Comparison of ENCODE assay signal across 9 mouse cellular contexts in genomic region chr4:134937240-134938176, GRCm38 (mm10). TPM values are rescaled to one million over a fixed set of nuclear protein-coding genes. Genes with fewer than 3 reads are reported as not detected.
DNase-seq lines count a peak whose midpoint lies in the region; ATAC-seq and TF ChIP-seq lines count a peak whose summit lies in the region.
"Had no signal": no experiment of that assay in that cellular context is flagged by ENCODE, and none has a peak within 500 bp of the region (broad histone marks: within the 10 kb centered on the region; RNA-seq: fewer than 3 reads in every experiment).

No protein-coding gene starts in this region.

- ATAC-seq in kidney, embryonic 15.5 days (replicated peaks; ENCODE audit: low FRiP score): no peak
- ATAC-seq in erythroid progenitor cell, adult 5-6 weeks (replicated peaks; ENCODE audit: low FRiP score, poor library complexity, severe bottlenecking): no peak

- WGBS in kidney, adult 2 months: 42% methylated on average over 17 of the region's 17 CpGs
- WGBS in kidney, embryonic 15.5 days: 38% methylated on average over 17 of the region's 17 CpGs

- H3K36me3 ChIP-seq in kidney, adult 2 months (ENCODE audit: control insufficient read depth, insufficient read depth, low read length): no peaks in the 10 kb centered on the region; the same call in 1 of the 2 replicates
- H3K36me3 ChIP-seq in kidney, embryonic 15.5 days: peaks cover 53% of the 10 kb centered on the region
- peaks cover 0 to 8% of the 10 kb centered on the region in 2 experiments; a peak in 2 of 4 replicates for H3K36me3 ChIP-seq in MEL (ENCODE audit: control insufficient read depth in 1 of 2, insufficient read depth in 2 of 2, low read length in 2 of 2)

- no peaks in the 10 kb centered on the region; the same call in 1 of the 2 replicates for H3K79me2 ChIP-seq in MEL (ENCODE audit: control insufficient read depth, insufficient read depth, low read length, poor library complexity)

- no peak for TF ChIP-seq CTCF in kidney, adult 2 months (conservative IDR thresholded peaks at IDR 0.05; ENCODE audit: insufficient read depth, insufficient read length, low read depth, low read length)
- TF ChIP-seq CTCF in MEL (IDR thresholded peaks at IDR 0.05 in 2 of 3, conservative IDR thresholded peaks at IDR 0.05 in 1 of 3; ENCODE audit: control insufficient read depth in 1 of 3, insufficient read depth in 1 of 3, low read depth in 2 of 3, low read length in 3 of 3, poor library complexity in 1 of 3, severe bottlenecking in 1 of 3): no peak

- no peaks in the 10 kb centered on the region for H3K27me3 ChIP-seq in kidney, adult 2 months (replicated peaks; ENCODE audit: control insufficient read depth, insufficient read depth, low read length)
- peaks cover 15% of the 10 kb centered on the region for H3K27me3 ChIP-seq in kidney, embryonic 15.5 days
- peaks cover 2 to 3% of the 10 kb centered on the region in 2 experiments; a peak in 2 of 4 replicates for H3K27me3 ChIP-seq in MEL (ENCODE audit: control insufficient read depth in 1 of 2, insufficient read depth in 2 of 2, low read length in 2 of 2)
- H3K27me3 ChIP-seq: neural tube, embryonic 12.5 days had no signal

- no peak overlapping the region for H3K9ac ChIP-seq in kidney, embryonic 15.5 days
- no peak overlapping the region for H3K9ac ChIP-seq in MEL (ENCODE audit: control insufficient read depth, low read depth, low read length, poor library complexity, severe bottlenecking)
- H3K9ac ChIP-seq: neural tube, embryonic 12.5 days had no signal

- H3K4me3 ChIP-seq in kidney, adult 2 months (ENCODE audit: insufficient read depth, low read depth, low read length): no peak overlapping the region
- no peak overlapping the region for H3K4me3 ChIP-seq in kidney, embryonic 15.5 days (replicated peaks)
- H3K4me3 ChIP-seq in MEL (ENCODE audit: control insufficient read depth in 1 of 2, insufficient read depth in 1 of 2, low read depth in 2 of 2, low read length in 2 of 2): no peak overlapping the region
- H3K4me3 ChIP-seq: neural tube, embryonic 12.5 days had no signal

- no peak for TF ChIP-seq POLR2A in kidney, adult 2 months (IDR thresholded peaks at IDR 0.05; ENCODE audit: low read depth, low read length)
- TF ChIP-seq POLR2A in MEL (IDR thresholded peaks at IDR 0.05; ENCODE audit: control insufficient read depth in 1 of 2, insufficient read depth in 1 of 2, low read depth in 1 of 2, low read length in 2 of 2, poor library complexity in 1 of 2): no peak

- H3K4me1 ChIP-seq in kidney, adult 2 months (ENCODE audit: control insufficient read depth, insufficient read depth, low read length): no peaks in the 10 kb centered on the region
- H3K4me1 ChIP-seq in kidney, embryonic 15.5 days: peaks cover 17% of the 10 kb centered on the region
- H3K4me1 ChIP-seq in MEL (ENCODE audit: control insufficient read depth in 1 of 2, insufficient read depth in 2 of 2, low read length in 2 of 2): no peaks in the 10 kb centered on the region
- H3K4me1 ChIP-seq: neural tube, embryonic 12.5 days had no signal

- intact Hi-C loops in heart, postnatal 14 days (cut with DNase I): no loop called here

- no peak overlapping the region for H3K27ac ChIP-seq in kidney, adult 2 months (ENCODE audit: insufficient read depth, low read depth, low read length)
- H3K27ac ChIP-seq in kidney, embryonic 15.5 days: no peak overlapping the region
- no peak overlapping the region for H3K27ac ChIP-seq in MEL (ENCODE audit: control insufficient read depth, low read depth, low read length)
- H3K27ac ChIP-seq: neural tube, embryonic 12.5 days had no signal

- peak; percentile 58 for DNase-seq in kidney, adult 2 months
- DNase-seq in MEL (ENCODE audit: low read depth, low spot score): no peak
- DNase-seq in adrenal gland, postnatal 25 days: peak; percentile 60
- DNase-seq in heart, postnatal 14 days: peak; percentile 46 to 56
- DNase-seq in left cerebral cortex, adult 8-10 months (ENCODE audit: low spot score in 2 of 2): no peak

- no peak overlapping the region for H3K4me2 ChIP-seq in kidney, embryonic 15.5 days
- H3K4me2 ChIP-seq: neural tube, embryonic 12.5 days had no signal

- no peaks in the 10 kb centered on the region for H3K9me3 ChIP-seq in kidney, embryonic 15.5 days (replicated peaks)
- H3K9me3 ChIP-seq in MEL (replicated peaks; ENCODE audit: insufficient read depth, low read length): no peaks in the 10 kb centered on the region
- H3K9me3 ChIP-seq: G1E; neural tube, embryonic 12.5 days had no signal

- no peak for TF ChIP-seq EP300 in MEL (IDR thresholded peaks at IDR 0.05; ENCODE audit: low read depth in 1 of 2, low read length in 2 of 2)

- no peak for TF ChIP-seq RAD21 in MEL (IDR thresholded peaks at IDR 0.05; ENCODE audit: low read depth, low read length)

TF ChIP-seq in MEL, 35 proteins besides CTCF, POLR2A, EP300 and RAD21:
- TF ChIP-seq POLR2AphosphoS2 (IDR thresholded peaks at IDR 0.05; ENCODE audit: low read length) (0 out of 2 replicates have a peak, but pooled peaks have one; percentile 43), MYB (IDR thresholded peaks at IDR 0.05; ENCODE audit: low read depth, low read length) (no peak)

RNA-seq across cellular contexts. Expression of gene Syf2, which starts 6.8 kb away (rescaled TPM):
- polyA plus RNA-seq in kidney, adult 2 months (2012; rRNA removed): 25.5 and 34.3 TPM in 2 replicates
- 82.7 and 83.9 TPM in 2 replicates for polyA plus RNA-seq in kidney, embryonic 15.5 days (2015; fragmentation: Nextera tagmentation; extraction: Ambion mirVana)
- 94.1 and 103 TPM in 2 replicates for total RNA-seq in MEL (2012; rRNA removed)
- polyA plus RNA-seq in MEL (2012; ENCODE audit: insufficient read depth in 1 of 2, insufficient read length in 2 of 2, low read depth in 1 of 2, low replicate concordance in 2 of 2, missing spikeins in 1 of 2): 100 to 1,000 TPM in 1 of 2 experiments, 10 to 100 TPM in 1; 94.6 to 165 TPM
- 109 TPM in 2 replicates for total RNA-seq in adrenal gland, postnatal 25 days (2021)
- total RNA-seq in heart, postnatal 14 days (2021): 10 to 100 TPM; 45.1 to 48.7 TPM
- total RNA-seq in left cerebral cortex, adult 8-10 months (2022): 10 to 100 TPM; 48.4 to 62.7 (median 56.9) TPM
- 66.7 and 95.9 TPM in 2 replicates for total RNA-seq in erythroid progenitor cell, adult 5-6 weeks (2015; ENCODE audit: low replicate concordance)
- 180 and 263 TPM in 2 replicates for total RNA-seq in erythroid progenitor cell, adult 5-6 weeks (2017; ENCODE audit: low replicate concordance)

RNA-seq across cellular contexts. Expression of gene Rsrp1, which starts 14.1 kb away (rescaled TPM):
- polyA plus RNA-seq in kidney, adult 2 months (2012; rRNA removed): 172 and 319 TPM in 2 replicates
- polyA plus RNA-seq in kidney, embryonic 15.5 days (2015; fragmentation: Nextera tagmentation; extraction: Ambion mirVana): 404 and 429 TPM in 2 replicates
- 58.1 and 59.5 TPM in 2 replicates for total RNA-seq in MEL (2012; rRNA removed)
- 100 to 1,000 TPM in 1 of 2 experiments, not detected in 1; 110 TPM for polyA plus RNA-seq in MEL (2012; ENCODE audit: insufficient read depth in 1 of 2, insufficient read length in 2 of 2, low read depth in 1 of 2, low replicate concordance in 2 of 2, missing spikeins in 1 of 2)
- 603 and 640 TPM in 2 replicates for total RNA-seq in adrenal gland, postnatal 25 days (2021)
- 100 to 1,000 TPM; 226 to 260 TPM for total RNA-seq in heart, postnatal 14 days (2021)
- 100 to 1,000 TPM; 218 to 302 (median 272) TPM for total RNA-seq in left cerebral cortex, adult 8-10 months (2022)
- total RNA-seq in erythroid progenitor cell, adult 5-6 weeks (2015; ENCODE audit: low replicate concordance): 722 and 849 TPM in 2 replicates
- total RNA-seq in erythroid progenitor cell, adult 5-6 weeks (2017; ENCODE audit: low replicate concordance): 222 and 384 TPM in 2 replicates

RNA-seq across cellular contexts. Expression of gene Tmem50a, which starts 22.7 kb away (rescaled TPM):
- polyA plus RNA-seq in kidney, adult 2 months (2012; rRNA removed): 90.1 and 115 TPM in 2 replicates
- polyA plus RNA-seq in kidney, embryonic 15.5 days (2015; fragmentation: Nextera tagmentation; extraction: Ambion mirVana): 173 and 174 TPM in 2 replicates
- total RNA-seq in MEL (2012; rRNA removed): 58.5 and 64.7 TPM in 2 replicates
- polyA plus RNA-seq in MEL (2012; ENCODE audit: insufficient read depth in 1 of 2, insufficient read length in 2 of 2, low read depth in 1 of 2, low replicate concordance in 2 of 2, missing spikeins in 1 of 2): 100 to 1,000 TPM in 1 of 2 experiments, not detected in 1; 115 TPM
- 337 and 444 TPM in 2 replicates for total RNA-seq in adrenal gland, postnatal 25 days (2021)
- 10 to 100 TPM; 74.2 to 75.7 TPM for total RNA-seq in heart, postnatal 14 days (2021)
- 100 to 1,000 TPM; 119 to 138 (median 124) TPM for total RNA-seq in left cerebral cortex, adult 8-10 months (2022)
- 85.5 and 150 TPM in 2 replicates for total RNA-seq in erythroid progenitor cell, adult 5-6 weeks (2015; ENCODE audit: low replicate concordance)
- 70.6 and 90.5 TPM in 2 replicates for total RNA-seq in erythroid progenitor cell, adult 5-6 weeks (2017; ENCODE audit: low replicate concordance)

Comparison
In these comparisons a context has a peak if more than half of its experiments do, and no peak if none do; other contexts are left out.
1. DNase-seq: peak in kidney, adult 2 months (single experiment), adrenal gland, postnatal 25 days (single experiment) and heart, postnatal 14 days (2 of 2); none in MEL (single experiment) and left cerebral cortex, adult 8-10 months (0 of 2).